Comparison of ENCODE assay signal across 9 mouse cellular contexts in the genomic region with DNA sequence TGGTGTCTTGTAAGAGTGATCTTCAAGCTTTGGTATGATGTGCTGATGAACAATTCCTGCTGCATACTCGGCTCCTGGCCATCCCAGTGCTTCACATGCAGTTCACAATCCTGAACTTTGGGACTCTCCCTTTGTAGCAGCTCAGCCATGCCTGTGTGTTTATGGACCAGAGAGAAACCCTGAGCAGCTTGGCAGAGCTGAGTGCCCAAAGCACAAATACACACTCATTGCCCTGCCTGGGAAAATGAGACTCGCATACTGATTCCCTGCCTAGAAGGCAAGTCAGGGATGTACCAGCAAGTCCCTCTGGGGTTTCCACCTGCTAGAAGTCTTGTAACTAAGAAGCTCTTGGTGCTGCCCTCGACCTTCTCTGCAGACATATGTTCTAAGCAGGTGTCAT.
"Had no signal": no experiment of that assay in that cellular context is flagged by ENCODE, and none has a peak within 500 bp of the region (broad histone marks: within the 10 kb centered on the region; RNA-seq: fewer than 3 reads in every experiment).

No protein-coding gene starts in this region.

- H3K4me2 ChIP-seq: limb, embryonic 13.5 days; neural tube, embryonic 15.5 days had no signal

- H3K9me3 ChIP-seq: limb, embryonic 13.5 days; neural tube, embryonic 15.5 days had no signal

- H3K27ac ChIP-seq: kidney, postnatal 0 days; limb, embryonic 13.5 days; liver, embryonic 14.5 days; neural tube, embryonic 15.5 days; stomach, postnatal 0 days had no signal

- H3K4me3 ChIP-seq: limb, embryonic 13.5 days; myocyte; neural tube, embryonic 15.5 days had no signal

- DNase-seq: left cerebral cortex, postnatal 4 days; lung, adult 18-20 months; thymus, postnatal 4 days had no signal

- H3K27me3 ChIP-seq: neural tube, embryonic 15.5 days had no signal

- H3K9ac ChIP-seq: limb, embryonic 13.5 days; liver, embryonic 14.5 days; neural tube, embryonic 15.5 days had no signal
